Mouse (Mus musculus): ENCODE data around the gene Sema5b. TPM values are rescaled to one million over a fixed set of nuclear protein-coding genes. Genes with fewer than 3 reads are reported as not detected.

Sema5b gene
- total RNA-seq, 2 experiments from 2014 or later: 0.22 to 0.26 TPM

GRCm38 (mm10) chr16:35587866-35588465, 47.0 kb downstream of the Sema5b start:
- no peak for DNase-seq
- no peak overlapping the region for H3K4me3 ChIP-seq
- TF ChIP-seq CTCF (IDR thresholded peaks at IDR 0.05): no peak
- 0 out of 2 replicates have a peak overlapping the region, but pooled peaks have one; percentile 20 for H3K27ac ChIP-seq
- intact Hi-C loops (cut with DNase I): no loop called here

DNA sequence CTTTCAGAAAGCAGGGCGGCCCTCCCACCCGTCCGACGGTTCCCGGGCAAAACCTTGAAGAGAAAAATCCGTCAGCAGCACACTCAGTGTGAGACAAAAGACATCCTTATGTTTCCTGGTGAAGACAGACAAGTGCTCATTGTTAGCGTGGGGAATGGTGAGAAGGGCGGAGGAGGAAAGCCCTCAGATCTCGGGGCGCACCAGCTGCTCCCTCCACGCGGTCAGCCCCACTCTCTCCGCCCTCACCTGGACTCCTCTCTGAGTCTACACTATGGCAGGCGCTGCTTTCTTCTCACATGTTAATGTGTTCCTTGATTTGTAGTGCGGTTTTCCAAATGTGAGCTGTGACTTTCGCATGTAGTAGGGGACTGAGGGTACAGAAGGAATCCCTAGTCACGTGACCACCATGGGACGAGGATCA, 47.8 kb downstream of the Sema5b start:
- H3K27ac ChIP-seq: no peak overlapping the region
- DNase-seq: no peak
- TF ChIP-seq CTCF (IDR thresholded peaks at IDR 0.05): no peak
- H3K4me3 ChIP-seq: no peak overlapping the region
- intact Hi-C loops (cut with DNase I): no loop called here

DNA sequence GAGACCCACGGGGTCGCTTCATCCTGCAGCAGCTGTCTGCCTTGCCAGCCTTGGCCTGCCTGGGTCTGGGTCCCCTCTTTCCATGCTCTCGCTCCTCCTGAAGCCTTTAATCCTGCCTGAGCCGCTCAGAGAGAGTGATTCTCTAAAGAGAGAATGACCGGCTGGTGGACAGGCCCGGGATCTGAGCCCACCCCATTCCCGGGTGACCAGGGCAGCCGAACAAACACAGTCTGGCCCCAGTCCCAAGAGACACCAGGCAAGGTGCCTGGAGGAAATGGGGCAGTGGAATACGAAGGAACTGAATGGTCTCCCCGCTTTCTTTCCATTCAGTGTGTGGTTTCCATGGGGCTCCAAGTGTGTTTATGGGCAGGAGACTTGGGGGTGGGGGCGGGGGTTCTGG, 50.8 kb downstream of the Sema5b start:
- intact Hi-C loops (cut with DNase I): no loop called here
- no peak overlapping the region for H3K4me3 ChIP-seq
- no peak for TF ChIP-seq CTCF (IDR thresholded peaks at IDR 0.05)
- no peak for DNase-seq
- no peak overlapping the region for H3K27ac ChIP-seq

DNA sequence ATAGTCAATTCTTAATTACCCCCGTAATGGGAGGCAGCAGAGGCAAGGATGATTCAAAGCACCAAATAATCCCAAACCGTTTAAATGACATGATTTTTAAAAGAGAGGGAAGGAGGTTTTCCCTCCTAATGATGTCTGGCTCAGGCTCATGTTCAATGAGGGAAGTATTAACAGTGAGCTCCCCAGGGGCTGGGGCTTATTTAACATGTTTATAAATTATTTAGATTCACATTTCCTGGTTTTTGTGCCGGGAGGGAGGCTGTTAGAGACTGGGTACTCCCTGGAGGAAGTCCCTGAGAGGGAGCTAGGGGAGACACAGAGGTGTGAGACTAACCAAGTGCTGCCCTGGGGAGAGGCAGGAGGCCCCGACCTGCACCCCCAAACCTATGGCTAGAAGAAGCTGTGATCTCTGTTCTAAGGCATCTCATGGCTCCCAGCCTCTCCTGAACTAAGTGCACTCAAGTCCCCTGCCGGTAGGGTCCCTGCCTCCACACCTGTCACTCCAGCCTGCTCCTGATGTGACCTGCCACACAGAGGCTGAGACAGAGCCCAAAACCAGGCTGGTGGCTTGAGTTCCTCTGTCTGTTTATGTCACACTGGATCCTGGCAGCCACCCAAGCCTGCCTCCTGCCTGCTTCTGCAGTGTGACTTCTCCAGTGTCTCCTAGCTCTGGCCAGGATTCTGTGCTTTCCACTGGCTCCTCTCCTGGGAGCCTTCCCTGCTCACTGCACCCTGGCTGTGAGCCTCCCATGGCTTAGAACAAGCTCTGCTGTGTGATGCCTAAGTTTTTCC, 51.5 kb downstream of the Sema5b start:
- no peak for TF ChIP-seq CTCF (IDR thresholded peaks at IDR 0.05)
- no peak overlapping the region for H3K4me3 ChIP-seq
- intact Hi-C loops (cut with DNase I): no loop called here
- no peak overlapping the region for H3K27ac ChIP-seq
- DNase-seq: peak; percentile 70

DNA sequence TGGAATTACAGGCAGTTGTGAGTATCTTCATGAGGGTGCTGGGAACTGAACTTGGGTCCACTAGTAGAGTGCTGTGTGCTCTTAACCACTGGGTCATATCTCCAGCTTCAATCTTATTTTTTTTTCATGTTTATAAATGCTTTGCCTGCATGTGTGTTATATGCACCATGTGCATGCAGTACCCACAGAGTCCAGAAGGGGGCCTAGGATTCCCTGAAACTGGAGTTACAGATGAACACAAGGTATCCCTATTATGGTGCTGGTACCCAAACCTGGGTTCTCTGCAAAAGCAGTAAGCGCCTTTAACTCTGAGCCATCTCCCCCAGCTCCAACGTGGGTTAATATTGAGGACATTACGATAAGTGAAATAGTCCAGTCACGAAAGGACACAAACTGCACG, 52.5 kb downstream of the Sema5b start:
- no peak for DNase-seq
- no peak overlapping the region for H3K27ac ChIP-seq
- no peak overlapping the region for H3K4me3 ChIP-seq
- TF ChIP-seq CTCF (IDR thresholded peaks at IDR 0.05): peak; percentile 22; the same call in 1 of the 2 replicates
- intact Hi-C loops (cut with DNase I): no loop called here

DNA sequence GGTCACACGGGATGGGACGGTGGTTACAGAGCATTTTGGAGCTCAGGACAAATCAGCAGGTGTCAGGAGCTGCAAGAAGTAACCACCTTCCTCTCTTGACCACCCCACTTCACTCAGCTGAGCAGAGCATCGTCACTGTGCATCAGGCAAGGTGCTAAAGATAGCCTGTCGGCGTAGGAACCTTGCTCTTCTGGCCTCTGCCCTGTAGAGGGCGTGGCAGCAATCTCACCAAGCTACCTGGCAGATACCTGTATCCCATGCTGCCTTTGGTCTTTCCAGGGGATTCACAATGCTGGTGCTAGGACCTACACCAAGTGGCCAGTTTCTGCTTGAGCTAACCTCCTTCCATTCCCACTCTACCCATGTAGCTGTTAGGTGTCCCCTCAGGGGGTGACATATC, 55.3 kb downstream of the Sema5b start:
- no peak overlapping the region for H3K27ac ChIP-seq
- intact Hi-C loops (cut with DNase I): no loop called here

GRCm38 (mm10) chr16:35596661-35597350, 55.9 kb downstream of the Sema5b start:
- intact Hi-C loops (cut with DNase I): no loop called here
- no peak overlapping the region for H3K4me3 ChIP-seq
- DNase-seq: no peak
- no peak overlapping the region for H3K27ac ChIP-seq
- no peak for TF ChIP-seq CTCF (IDR thresholded peaks at IDR 0.05)

More for the DNA sequence above, 55.3 kb downstream of the Sema5b start:
- no peak for TF ChIP-seq CTCF (IDR thresholded peaks at IDR 0.05)
- DNase-seq: no peak
- no peak overlapping the region for H3K4me3 ChIP-seq

- intact Hi-C loops (cut with DNase I): no loop called here
- Histone ChIP-seq H3K27ac (no peak overlapping the region), H3K4me3 (no peak overlapping the region)
- no peak for DNase-seq
- TF ChIP-seq CTCF (IDR thresholded peaks at IDR 0.05): no peak
Observed at GRCm38 (mm10) chr16:35597991-35598390, 57.0 kb downstream of the Sema5b start.

DNA sequence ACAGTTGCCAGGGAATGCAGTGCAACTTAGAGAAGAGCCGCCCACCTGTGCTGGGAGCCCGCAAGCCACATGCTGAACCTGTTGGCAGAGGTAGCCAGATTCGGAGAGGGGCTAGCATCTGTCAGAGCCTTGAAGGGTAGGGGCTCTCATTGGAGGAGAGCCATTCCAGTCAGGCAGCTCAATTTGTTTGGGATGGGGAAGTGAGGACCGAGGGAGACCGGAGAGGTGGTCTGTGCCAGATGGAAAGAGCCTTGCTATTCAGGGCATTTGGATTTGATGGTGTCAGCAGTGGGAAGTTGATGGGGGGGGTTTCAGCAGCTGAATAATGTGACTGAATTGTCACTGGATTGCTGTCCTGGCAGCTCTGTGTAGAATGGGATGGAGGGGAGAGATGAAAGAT, 57.9 kb downstream of the Sema5b start:
- Histone ChIP-seq H3K4me3 (no peak overlapping the region), H3K27ac (no peak overlapping the region)
- TF ChIP-seq CTCF (IDR thresholded peaks at IDR 0.05): no peak
- DNase-seq: no peak
- intact Hi-C loops (cut with DNase I): no loop called here

DNA sequence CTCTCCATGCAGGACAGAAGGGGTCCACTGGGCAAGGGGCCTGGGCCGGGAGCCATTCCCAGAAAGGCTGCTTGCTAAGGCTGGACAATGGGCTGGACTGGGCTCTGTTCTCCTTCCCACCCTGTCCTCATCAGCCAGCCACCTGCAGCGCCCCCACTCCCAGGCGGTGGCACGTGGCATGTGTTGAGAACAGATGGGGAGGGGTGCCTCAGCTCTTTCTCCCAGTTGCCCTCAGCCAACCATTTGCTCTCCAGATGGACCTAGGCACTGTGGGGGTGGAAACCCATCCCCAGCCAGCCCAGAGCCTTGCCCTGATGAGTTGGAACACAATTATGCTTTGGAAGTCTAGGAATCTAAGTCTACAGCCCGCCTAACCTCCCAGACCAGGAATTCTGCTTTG, 59.3 kb downstream of the Sema5b start:
- Histone ChIP-seq H3K4me3 (no peak overlapping the region), H3K27ac (no peak overlapping the region)
- no peak for DNase-seq
- intact Hi-C loops (cut with DNase I): no loop called here
- no peak for TF ChIP-seq CTCF (IDR thresholded peaks at IDR 0.05)

GRCm38 (mm10) chr16:35601426-35601825, 60.5 kb downstream of the Sema5b start:
- no peak overlapping the region for H3K4me3 ChIP-seq
- no peak for TF ChIP-seq CTCF (IDR thresholded peaks at IDR 0.05)
- no peak overlapping the region for H3K27ac ChIP-seq
- no peak for DNase-seq
- intact Hi-C loops (cut with DNase I): no loop called here

DNA sequence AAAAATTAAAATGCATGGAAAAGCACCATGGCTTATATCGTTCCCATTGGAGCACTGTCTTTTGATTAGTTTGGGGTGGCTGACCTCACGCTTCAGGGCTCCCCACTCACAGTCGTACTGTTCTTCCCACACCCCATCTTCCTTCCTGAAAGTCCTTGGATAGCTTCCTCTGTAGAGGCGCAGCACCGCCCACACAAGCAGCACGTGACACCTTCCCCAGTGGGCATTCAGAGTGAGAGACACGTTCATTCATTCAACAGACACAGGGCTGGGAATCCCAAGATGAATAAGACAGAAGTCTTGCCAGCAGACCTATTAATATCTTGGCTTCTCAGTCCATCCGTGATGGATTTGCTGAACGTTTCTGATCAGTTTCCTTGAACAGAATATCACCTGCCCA, 61.6 kb downstream of the Sema5b start:
- no peak for DNase-seq
- Histone ChIP-seq H3K4me3 (no peak overlapping the region), H3K27ac (no peak overlapping the region)
- no peak for TF ChIP-seq CTCF (IDR thresholded peaks at IDR 0.05)
- intact Hi-C loops (cut with DNase I): no loop called here

All from gastrocnemius, adult 2 months (tissue).